Mouse (Mus musculus): ENCODE data around the gene Il1f5. TPM values are rescaled to one million over a fixed set of nuclear protein-coding genes. Genes with fewer than 3 reads are reported as not detected.

The Il1f5 gene
- polyA plus RNA-seq (2015; fragmentation: Nextera tagmentation; extraction: Ambion mirVana) = not detected in 2 replicates

- no peaks in the 10 kb centered on the region for H3K9me3 ChIP-seq
- H3K4me2 ChIP-seq = no peak within 1 kb of the TSS
- H3K4me1 ChIP-seq (replicated peaks) = no peaks in the 10 kb centered on the region
- H3K36me3 ChIP-seq = no peaks in the 10 kb centered on the region
- no peak for ATAC-seq (ENCODE audit: low FRiP score, low read depth)
- no peak within 1 kb of the TSS for H3K4me3 ChIP-seq
- no peaks in the 10 kb centered on the region for H3K27me3 ChIP-seq
- no peak within 1 kb of the TSS for H3K27ac ChIP-seq (replicated peaks)
- H3K9ac ChIP-seq = no peak within 1 kb of the TSS
Observed at GRCm38 (mm10) chr2:24276654-24277053, at the start of gene Il1f5. TSS of gene Il1f5 (plus strand) at chr2:24276954.

- H3K4me2 ChIP-seq = no peak overlapping the region
- no peak overlapping the region for H3K4me3 ChIP-seq
- 70% methylated on average over 2 of the region's 2 CpGs for WGBS
- no peak overlapping the region for H3K9ac ChIP-seq
- H3K36me3 ChIP-seq = no peaks in the 10 kb centered on the region
- H3K4me1 ChIP-seq (replicated peaks) = no peaks in the 10 kb centered on the region
- no peak overlapping the region for H3K27ac ChIP-seq (replicated peaks)
- no peak for ATAC-seq (ENCODE audit: low FRiP score, low read depth)
- no peaks in the 10 kb centered on the region for H3K9me3 ChIP-seq
- H3K27me3 ChIP-seq = no peaks in the 10 kb centered on the region
Observed at GRCm38 (mm10) chr2:24227191-24227590, 49.6 kb upstream of the Il1f5 start.

DNA sequence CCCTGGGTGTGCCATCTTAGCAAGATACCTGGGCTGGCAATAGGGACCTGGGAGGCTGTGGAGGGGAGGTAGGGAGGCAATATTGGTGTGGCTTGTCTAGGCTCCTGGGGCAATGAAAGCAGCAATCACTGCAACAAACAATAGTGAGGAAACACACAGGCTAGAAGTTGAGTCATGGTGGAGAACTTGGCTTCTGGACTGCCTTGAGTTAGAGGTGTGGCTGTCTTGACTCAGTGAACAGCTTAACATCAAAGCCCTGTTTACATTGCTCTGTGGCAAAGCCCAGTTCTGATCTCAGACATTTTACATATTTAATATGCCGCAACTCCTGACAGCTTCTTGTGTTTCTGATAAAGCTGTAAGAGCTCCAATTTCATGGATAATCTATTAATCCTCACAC, 9.3 kb upstream of the Il1f5 start:
- Histone ChIP-seq H3K27me3 (no peaks in the 10 kb centered on the region), H3K9ac (no peak overlapping the region), H3K4me1 (replicated peaks) (no peaks in the 10 kb centered on the region), H3K4me2 (no peak overlapping the region), H3K9me3 (no peaks in the 10 kb centered on the region), H3K36me3 (no peaks in the 10 kb centered on the region), H3K27ac (replicated peaks) (no peak overlapping the region), H3K4me3 (no peak overlapping the region)
- ATAC-seq (ENCODE audit: low FRiP score, low read depth) = no peak
- WGBS = 90% methylated on average over 1 of the region's 1 CpGs

DNA sequence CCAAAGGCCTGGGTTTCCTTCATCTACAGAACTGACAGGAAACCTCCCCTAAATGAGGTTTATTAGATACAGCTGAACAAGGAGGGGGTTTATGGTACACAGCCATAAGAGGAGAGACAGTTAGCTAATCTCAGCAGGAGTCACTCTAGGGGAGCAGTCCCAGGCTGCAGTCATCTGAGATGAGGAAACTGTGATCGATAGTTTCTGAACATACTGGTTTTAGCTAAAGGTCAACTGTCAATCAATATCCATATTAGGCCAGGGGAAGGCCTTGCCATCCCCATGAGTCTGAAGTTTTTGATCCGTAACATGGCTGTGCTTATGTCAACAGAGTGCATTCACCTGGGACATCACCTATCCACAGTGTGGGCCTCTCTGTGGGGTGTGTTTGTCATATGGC, 3.1 kb upstream of the Il1f5 start:
- Histone ChIP-seq H3K4me3 (no peak overlapping the region), H3K9ac (no peak overlapping the region), H3K9me3 (no peaks in the 10 kb centered on the region), H3K4me2 (no peak overlapping the region), H3K27ac (replicated peaks) (no peak overlapping the region), H3K27me3 (no peaks in the 10 kb centered on the region), H3K36me3 (no peaks in the 10 kb centered on the region), H3K4me1 (replicated peaks) (no peaks in the 10 kb centered on the region)
- no peak for ATAC-seq (ENCODE audit: low FRiP score, low read depth)
- 86% methylated on average over 2 of the region's 2 CpGs for WGBS

DNA sequence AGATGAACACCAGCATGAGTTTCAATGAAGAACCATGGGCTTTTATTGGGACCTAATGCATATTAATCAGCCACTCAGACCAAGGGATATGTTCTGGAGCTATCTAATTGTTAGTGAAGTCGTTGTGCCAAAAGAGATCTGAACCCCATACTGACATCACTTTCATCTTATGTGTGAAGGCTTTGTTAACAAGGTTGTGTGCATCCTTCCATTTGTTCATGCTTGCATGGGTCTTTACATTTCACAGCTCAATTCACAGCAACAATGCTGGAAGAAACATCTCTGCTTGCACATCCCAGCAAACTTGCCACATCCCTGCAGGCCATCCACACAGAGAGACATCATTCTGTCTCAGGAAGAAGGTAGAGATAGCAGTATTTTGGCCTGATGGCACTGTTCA, 1.6 kb upstream of the Il1f5 start:
- Histone ChIP-seq H3K27me3 (no peaks in the 10 kb centered on the region), H3K27ac (replicated peaks) (no peak overlapping the region), H3K36me3 (no peaks in the 10 kb centered on the region), H3K4me2 (no peak overlapping the region), H3K4me1 (replicated peaks) (no peaks in the 10 kb centered on the region), H3K4me3 (no peak overlapping the region), H3K9me3 (no peaks in the 10 kb centered on the region), H3K9ac (no peak overlapping the region)
- no peak for ATAC-seq (ENCODE audit: low FRiP score, low read depth)
- WGBS = 9% methylated on average over 1 of the region's 1 CpGs

DNA sequence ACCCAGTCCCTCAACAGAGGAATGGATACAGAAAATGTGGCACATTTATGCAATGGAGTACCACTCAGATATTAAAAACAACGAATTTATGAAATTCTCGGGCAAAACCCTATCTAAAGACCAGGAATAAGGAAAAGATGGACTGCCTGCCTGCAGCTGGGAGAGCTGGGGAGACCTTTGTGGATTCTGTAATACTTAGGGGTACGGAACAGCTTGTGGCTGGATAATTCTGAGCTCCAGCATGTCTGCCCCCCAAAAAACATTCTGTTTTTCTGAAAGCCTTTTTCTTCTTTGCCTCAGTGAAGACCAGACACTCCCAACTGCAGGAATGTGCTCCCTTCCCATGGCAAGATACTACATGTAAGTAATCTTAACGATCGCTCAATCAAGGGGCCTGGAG, 14.1 kb downstream of the Il1f5 start, which contains the start of gene Il1f10:
Gene Il1f10 (plus strand): TSS at position 301 of the 400 bp plus-strand sequence.
- Histone ChIP-seq H3K4me1 (replicated peaks) (no peaks in the 10 kb centered on the region), H3K4me3 (no peak within 1 kb of the TSS), H3K9ac (no peak within 1 kb of the TSS), H3K27ac (replicated peaks) (no peak within 1 kb of the TSS), H3K4me2 (no peak within 1 kb of the TSS), H3K9me3 (no peaks in the 10 kb centered on the region), H3K36me3 (no peaks in the 10 kb centered on the region), H3K27me3 (no peaks in the 10 kb centered on the region)
- WGBS = 84% methylated on average over 5 of the region's 5 CpGs
- no peak for ATAC-seq (ENCODE audit: low FRiP score, low read depth)

- H3K4me3 ChIP-seq = no peak overlapping the region
- H3K27me3 ChIP-seq = no peaks in the 10 kb centered on the region
- 56% methylated on average over 1 of the region's 1 CpGs for WGBS
- H3K9ac ChIP-seq = no peak overlapping the region
- no peaks in the 10 kb centered on the region for H3K9me3 ChIP-seq
- ATAC-seq (ENCODE audit: low FRiP score, low read depth) = no peak
- H3K4me1 ChIP-seq (replicated peaks) = no peaks in the 10 kb centered on the region
- H3K36me3 ChIP-seq = no peaks in the 10 kb centered on the region
- no peak overlapping the region for H3K27ac ChIP-seq (replicated peaks)
- H3K4me2 ChIP-seq = no peak overlapping the region
Observed at GRCm38 (mm10) chr2:24294616-24295015, 17.9 kb downstream of the Il1f5 start.

GRCm38 (mm10) chr2:24296837-24297236, 20.1 kb downstream of the Il1f5 start:
- Histone ChIP-seq H3K9ac (no peak overlapping the region), H3K4me2 (no peak overlapping the region), H3K4me3 (no peak overlapping the region), H3K4me1 (replicated peaks) (no peaks in the 10 kb centered on the region), H3K27me3 (no peaks in the 10 kb centered on the region), H3K9me3 (no peaks in the 10 kb centered on the region), H3K36me3 (no peaks in the 10 kb centered on the region), H3K27ac (replicated peaks) (no peak overlapping the region)
- WGBS = 2% methylated on average over 3 of the region's 3 CpGs
- ATAC-seq (ENCODE audit: low FRiP score, low read depth) = peak; percentile 71; the same call in 1 of the 2 replicates

GRCm38 (mm10) chr2:24311302-24312001, 34.7 kb downstream of the Il1f5 start:
- Histone ChIP-seq H3K4me1 (replicated peaks) (no peaks in the 10 kb centered on the region), H3K27ac (replicated peaks) (no peak overlapping the region), H3K27me3 (no peaks in the 10 kb centered on the region), H3K36me3 (no peaks in the 10 kb centered on the region), H3K9me3 (no peaks in the 10 kb centered on the region), H3K4me3 (no peak overlapping the region), H3K4me2 (no peak overlapping the region), H3K9ac (no peak overlapping the region)
- 77% methylated on average over 6 of the region's 6 CpGs for WGBS
- no peak for ATAC-seq (ENCODE audit: low FRiP score, low read depth)

- Histone ChIP-seq H3K4me1 (replicated peaks) (no peaks in the 10 kb centered on the region), H3K27ac (replicated peaks) (no peak overlapping the region), H3K36me3 (no peaks in the 10 kb centered on the region), H3K4me3 (no peak overlapping the region), H3K9me3 (no peaks in the 10 kb centered on the region), H3K27me3 (no peaks in the 10 kb centered on the region), H3K4me2 (no peak overlapping the region), H3K9ac (no peak overlapping the region)
- no peak for ATAC-seq (ENCODE audit: low FRiP score, low read depth)
- WGBS = 87% methylated on average over 1 of the region's 1 CpGs
Observed at GRCm38 (mm10) chr2:24316919-24317318, 40.2 kb downstream of the Il1f5 start.

GRCm38 (mm10) chr2:24317919-24318598, 41.3 kb downstream of the Il1f5 start:
- H3K4me3 ChIP-seq = no peak overlapping the region
- no peaks in the 10 kb centered on the region for H3K36me3 ChIP-seq
- H3K27me3 ChIP-seq = no peaks in the 10 kb centered on the region
- H3K4me1 ChIP-seq (replicated peaks) = no peaks in the 10 kb centered on the region
- H3K4me2 ChIP-seq = no peak overlapping the region
- no peak overlapping the region for H3K27ac ChIP-seq (replicated peaks)
- WGBS = 88% methylated on average over 4 of the region's 4 CpGs
- H3K9ac ChIP-seq = no peak overlapping the region
- ATAC-seq (ENCODE audit: low FRiP score, low read depth) = no peak
- H3K9me3 ChIP-seq = no peaks in the 10 kb centered on the region

Data from hindbrain, embryonic 15.5 days (tissue).